Mouse (Mus musculus) heart, adult 2 months (tissue): ENCODE data around the gene Cnot1. TPM values are rescaled to one million over a fixed set of nuclear protein-coding genes. Genes with fewer than 3 reads are reported as not detected.

ENCODE experiments used
- DNase-seq, 2 experiments: peaks; one replicate each; pipeline ENCODE4 v3.0.0; 2021
- H3K27ac ChIP-seq: fragments of 200-600 bp; 2 replicates; pipeline ENCODE4 v1.8.1; 2022
- H3K27me3 ChIP-seq: fragments of 200-500 bp; 2 replicates; pipeline ENCODE4 v1.6.1; 2012; ENCODE audit warnings: mild to moderate bottlenecking, low read length, inconsistent platforms, mixed read lengths; ENCODE audit not compliant: control insufficient read depth, insufficient read depth
- H3K36me3 ChIP-seq: fragments of 200-500 bp; 2 replicates; pipeline ENCODE4 v1.6.1; 2012; ENCODE audit warnings: low read length, inconsistent platforms; ENCODE audit not compliant: control insufficient read depth, insufficient read depth
- H3K4me1 ChIP-seq: fragments of 200-500 bp; 2 replicates; pipeline ENCODE4 v1.6.1; 2011; ENCODE audit warnings: low read length; ENCODE audit not compliant: control insufficient read depth, insufficient read depth
- H3K4me3 ChIP-seq: fragments of 200-600 bp; 2 replicates; pipeline ENCODE4 v1.8.1; 2022
- H3K79me2 ChIP-seq: fragments of 200-500 bp; replicated peaks from 2 replicates; pipeline ENCODE4 v1.6.1; 2012; ENCODE audit warnings: mild to moderate bottlenecking, inconsistent platforms, low read length, moderate library complexity, mixed read lengths; ENCODE audit not compliant: control insufficient read depth, insufficient read depth
- H3K9ac ChIP-seq: fragments of 200-500 bp; 2 replicates; pipeline ENCODE4 v1.6.1; 2012; ENCODE audit warnings: low read depth, mild to moderate bottlenecking, control low read depth, inconsistent platforms, low read length, mixed read lengths
- CTCF ChIP-seq: fragments of 200-600 bp; IDR thresholded peaks from 2 replicates; pipeline ENCODE4 v1.8.1; 2022; ENCODE audit warnings: antibody characterized with exemption, mild to moderate bottlenecking, moderate library complexity
- EP300 ChIP-seq: fragments of 200-500 bp; IDR thresholded peaks from 2 replicates; pipeline ENCODE4 v1.6.1; 2011; ENCODE audit warnings: low read depth, low read length, control low read depth; ENCODE audit not compliant: insufficient read depth
- POLR2A ChIP-seq: fragments of 200-500 bp; IDR thresholded peaks from 2 replicates; pipeline ENCODE4 v1.6.1; 2011; ENCODE audit warnings: mild to moderate bottlenecking, low read depth, low read length, control low read depth; ENCODE audit not compliant: insufficient read depth
- WGBS: fragments of 180-500 bp; shearing (Covaris S2); methylation state at CpG from one replicate; pipeline ENCODE4 v1.1.7; 2018; 5-methylcytosine and 5-hydroxymethylcytosine counted together
- intact Hi-C: fragments of 180-260 bp; cut with DNase I; formaldehyde crosslinking; loops from one replicate; pipeline ENCODE4 v1.15.1; 2025
- microRNA-seq, 2 experiments: library from miRNA; unstranded; fragments of <30 nt; microRNA quantifications; one replicate each; pipeline ENCODE4 v1.2.0; 2021
- polyA plus RNA-seq: library from polyadenylated mRNA; depleted of rRNA; stranded (reverse); fragments of >200 nt; gene quantifications from 2 replicates; pipeline ENCODE4 v1.2.3, GENCODE M21; 2012; rRNA removed
- total RNA-seq, 2 experiments: library from RNA; stranded (reverse); gene quantifications; 2 replicates each; pipeline ENCODE4 v1.2.3; 2021

Gene Cnot1
- total and polyA plus RNA-seq, 3 experiments, result 51.0 to 116 (median 107) TPM

GRCm38 (mm10) chr8:95671861-95672260 lies 135.4 kb downstream of the Cnot1 start:
- 86% methylated on average over 6 of the region's 6 CpGs for WGBS
- Histone ChIP-seq H3K79me2 (no peaks in the 10 kb centered on the region), H3K9ac (no peak overlapping the region), H3K4me3 (no peak overlapping the region), H3K27ac (no peak overlapping the region), H3K4me1 (no peaks in the 10 kb centered on the region), H3K36me3 (no peaks in the 10 kb centered on the region), H3K27me3 (peaks cover 1% of the 10 kb centered on the region; the same call in 1 of the 2 replicates)
- intact Hi-C loops, result no loop called here
- TF ChIP-seq EP300 (no peak), CTCF (no peak), POLR2A (no peak)
- no peak for DNase-seq

GRCm38 (mm10) chr8:95669967-95670366 lies 137.3 kb downstream of the Cnot1 start:
- Histone ChIP-seq H3K27me3 (no peaks in the 10 kb centered on the region; the same call in 1 of the 2 replicates), H3K27ac (no peak overlapping the region), H3K4me1 (no peaks in the 10 kb centered on the region), H3K9ac (no peak overlapping the region), H3K4me3 (no peak overlapping the region), H3K79me2 (no peaks in the 10 kb centered on the region), H3K36me3 (no peaks in the 10 kb centered on the region)
- no peak for DNase-seq
- intact Hi-C loops, result no loop called here
- 69% methylated on average over 2 of the region's 2 CpGs for WGBS
- TF ChIP-seq POLR2A, result no peak
- TF ChIP-seq EP300, result no peak
- no peak for TF ChIP-seq CTCF

Small RNA genes lying within 50 kb of the gene (microRNA-seq; reads per million reads assigned to microRNA genes)
- gene Mir7073, result 0 to 2.8 reads per million in 2 experiments

Other genes starting within 250 kb of the Cnot1 start
- gene Prss54, start 231.1 kb downstream of the Cnot1 start, total RNA-seq, result not detected
- not detected in 2 replicates for gene Prss54, start 231.1 kb downstream of the Cnot1 start, polyA plus RNA-seq
- 1 to 10 TPM; 1.2 to 1.3 TPM for gene Gins3, start 174.0 kb downstream of the Cnot1 start, total RNA-seq
- 0.47 and 0.94 TPM in 2 replicates for gene Gins3, start 174.0 kb downstream of the Cnot1 start, polyA plus RNA-seq
- 100 to 1,000 TPM; 147 to 152 TPM for gene Ndrg4, start 130.5 kb downstream of the Cnot1 start, total RNA-seq
- 370 and 528 TPM in 2 replicates for gene Ndrg4, start 130.5 kb downstream of the Cnot1 start, polyA plus RNA-seq
- 10 to 100 TPM; 14.3 to 15.3 TPM for gene Setd6, start 91.6 kb downstream of the Cnot1 start, total RNA-seq
- gene Setd6, start 91.6 kb downstream of the Cnot1 start, polyA plus RNA-seq, result 8.0 and 13.1 TPM in 2 replicates
- gene Sap18b, start 17.9 kb upstream of the Cnot1 start, total RNA-seq, result 10 to 100 TPM; 77.6 to 92.9 TPM
- gene Sap18b, start 17.9 kb upstream of the Cnot1 start, polyA plus RNA-seq, result 48.8 and 52.2 TPM in 2 replicates
- 10 to 100 TPM; 10.6 to 10.8 TPM for gene Slc38a7, start 46.1 kb upstream of the Cnot1 start, total RNA-seq
- 17.0 and 19.3 TPM in 2 replicates for gene Slc38a7, start 46.1 kb upstream of the Cnot1 start, polyA plus RNA-seq
- gene Got2, start 81.1 kb upstream of the Cnot1 start, total RNA-seq, result 100 to 1,000 TPM; 663 to 774 TPM
- 732 and 838 TPM in 2 replicates for gene Got2, start 81.1 kb upstream of the Cnot1 start, polyA plus RNA-seq